27 mouse cellular contexts compared by ENCODE assay signal in genomic region chr9:23239011-23239410, GRCm38 (mm10). TPM values are rescaled to one million over a fixed set of nuclear protein-coding genes. Genes with fewer than 3 reads are reported as not detected.
DNase-seq lines count a peak whose midpoint lies in the region; ATAC-seq and TF ChIP-seq lines count a peak whose summit lies in the region.
"Had no signal": no experiment of that assay in that cellular context is flagged by ENCODE, and none has a peak within 500 bp of the region (broad histone marks: within the 10 kb centered on the region; RNA-seq: fewer than 3 reads in every experiment).

No protein-coding gene starts in this region.

- no peak for DNase-seq in heart, adult 8-10 months (ENCODE audit: low spot score)
- peak; percentile 33 for DNase-seq in heart, postnatal 4 days
- DNase-seq in heart, adult 18-20 months, result no peak
- DNase-seq in lung, postnatal 0 days (ENCODE audit: low spot score), result no peak
- DNase-seq in lung, postnatal 10 days, result no peak
- DNase-seq: adrenal gland, adult 2 months; adrenal gland, postnatal 14 days; cerebellum, adult 11 months; cerebellum, adult 2 months; cerebellum, adult 9-11 months; cerebellum, postnatal 25 days; forebrain, postnatal 0 days; gastrocnemius, adult 2 months; gastrocnemius, postnatal 14 days; kidney, adult 18-20 months had no signal

- H3K9ac ChIP-seq in heart, embryonic 15.5 days, result no peak overlapping the region
- no peak overlapping the region for H3K9ac ChIP-seq in lung, postnatal 0 days (replicated peaks; ENCODE audit: low read depth)
- H3K9ac ChIP-seq: embryonic facial prominence, embryonic 12.5 days; embryonic facial prominence, embryonic 15.5 days; forebrain, postnatal 0 days; hindbrain, embryonic 12.5 days; hindbrain, embryonic 15.5 days; intestine, embryonic 15.5 days had no signal

- peak; percentile 60; the same call in 1 of the 2 replicates for ATAC-seq in heart, embryonic 15.5 days (replicated peaks; ENCODE audit: insufficient number of reproducible peaks, insufficient read depth, low FRiP score, low read depth)
- peak; percentile 37; the same call in 1 of the 2 replicates for ATAC-seq in lung, postnatal 0 days
- ATAC-seq: CD4-positive, CD25-positive, alpha-beta regulatory T cell, adult 4 months; forebrain, embryonic 14.5 days; forebrain, postnatal 0 days; intestine, embryonic 15.5 days had no signal

- H3K4me1 ChIP-seq in heart, embryonic 15.5 days (replicated peaks), result peaks cover 12% of the 10 kb centered on the region
- no peaks in the 10 kb centered on the region for H3K4me1 ChIP-seq in lung, postnatal 0 days (ENCODE audit: insufficient read depth, low read depth, low read length)
- H3K4me1 ChIP-seq: embryonic facial prominence, embryonic 12.5 days; embryonic facial prominence, embryonic 15.5 days; intestine, embryonic 15.5 days had no signal

- no peak overlapping the region for H3K27ac ChIP-seq in heart, embryonic 15.5 days
- no peak overlapping the region for H3K27ac ChIP-seq in lung, postnatal 0 days (ENCODE audit: low read length)
- H3K27ac ChIP-seq: embryonic facial prominence, embryonic 12.5 days; embryonic facial prominence, embryonic 15.5 days; gastrocnemius, adult 2 months; heart, embryonic 10.5 days; hindbrain, embryonic 12.5 days; hindbrain, embryonic 15.5 days; intestine, embryonic 15.5 days had no signal

- H3K27me3 ChIP-seq in heart, embryonic 15.5 days, result no peaks in the 10 kb centered on the region
- H3K27me3 ChIP-seq in lung, postnatal 0 days (replicated peaks; ENCODE audit: insufficient read depth, low read length), result no peaks in the 10 kb centered on the region
- H3K27me3 ChIP-seq: embryonic facial prominence, embryonic 12.5 days; hindbrain, embryonic 12.5 days; hindbrain, embryonic 15.5 days; intestine, embryonic 15.5 days had no signal

- 44% methylated on average over 2 of the region's 2 CpGs for WGBS in heart, embryonic 15.5 days
- WGBS in lung, postnatal 0 days, result 44% methylated on average over 2 of the region's 2 CpGs

- H3K4me3 ChIP-seq in heart, embryonic 15.5 days, result no peak overlapping the region
- H3K4me3 ChIP-seq in lung, postnatal 0 days (ENCODE audit: low read depth, low read length), result no peak overlapping the region
- H3K4me3 ChIP-seq: embryonic facial prominence, embryonic 12.5 days; embryonic facial prominence, embryonic 15.5 days; gastrocnemius, adult 2 months; heart, embryonic 10.5 days; hindbrain, embryonic 12.5 days; hindbrain, embryonic 15.5 days; intestine, embryonic 15.5 days had no signal

- no peak for TF ChIP-seq EP300 in lung, postnatal 0 days (IDR thresholded peaks at IDR 0.05)

- TF ChIP-seq CTCF in lung, postnatal 0 days (IDR thresholded peaks at IDR 0.05), result no peak

- no peaks in the 10 kb centered on the region for H3K9me3 ChIP-seq in heart, embryonic 15.5 days (replicated peaks)
- H3K9me3 ChIP-seq in lung, postnatal 0 days (ENCODE audit: low read length), result no peaks in the 10 kb centered on the region
- H3K9me3 ChIP-seq: embryonic facial prominence, embryonic 12.5 days; embryonic facial prominence, embryonic 15.5 days; heart, embryonic 10.5 days; hindbrain, embryonic 12.5 days; hindbrain, embryonic 15.5 days; intestine, embryonic 15.5 days had no signal

- no peak overlapping the region for H3K4me2 ChIP-seq in heart, embryonic 15.5 days
- no peak overlapping the region for H3K4me2 ChIP-seq in lung, postnatal 0 days (replicated peaks; ENCODE audit: low read depth, low read length)
- H3K4me2 ChIP-seq: embryonic facial prominence, embryonic 12.5 days; embryonic facial prominence, embryonic 15.5 days; hindbrain, embryonic 12.5 days; hindbrain, embryonic 15.5 days; intestine, embryonic 15.5 days had no signal

- H3K36me3 ChIP-seq in heart, embryonic 15.5 days, result no peaks in the 10 kb centered on the region
- no peaks in the 10 kb centered on the region for H3K36me3 ChIP-seq in lung, postnatal 0 days (ENCODE audit: insufficient read depth, low read length)
- H3K36me3 ChIP-seq: embryonic facial prominence, embryonic 12.5 days; embryonic facial prominence, embryonic 15.5 days; heart, embryonic 10.5 days; hindbrain, embryonic 12.5 days; hindbrain, embryonic 15.5 days; intestine, embryonic 15.5 days had no signal

RNA-seq across cellular contexts. Expression of gene Bmper, which starts 16.1 kb away (rescaled TPM):
- 7.8 and 9.2 TPM in 2 replicates for polyA plus RNA-seq in heart, embryonic 15.5 days (2015; fragmentation: Nextera tagmentation; extraction: Ambion mirVana)
- 1 to 10 TPM; 1.5 to 3.3 (median 2.5) TPM for total RNA-seq in heart, adult 8-10 months (2022)
- total RNA-seq in heart, postnatal 4 days (2021), result 1 to 10 TPM; 3.2 to 3.3 TPM
- 1 to 10 TPM; 2.1 to 2.4 TPM for total RNA-seq in heart, adult 18-20 months (2021)
- polyA plus RNA-seq in lung, postnatal 0 days (2015; fragmentation: Nextera tagmentation; extraction: Ambion mirVana), result 23.6 and 27.0 TPM in 2 replicates
- total RNA-seq: common myeloid progenitor, adult 5-6 weeks; hematopoietic stem cell, adult 5-6 weeks; MEL had no signal
- polyA plus RNA-seq: CD4-positive, CD25-positive, alpha-beta regulatory T cell, adult 4 months had no signal
